Mouse (Mus musculus) stomach, embryonic 15.5 days (tissue): ENCODE results near the gene Stk39. TPM values are rescaled to one million over a fixed set of nuclear protein-coding genes. Genes with fewer than 3 reads are reported as not detected.

Experiments used
- ATAC-seq: fragments of 200-750 bp; cut with Nextera tagmentation; 2 replicates; pipeline ENCODE4 v1.8.0; 2017; ENCODE audit warnings: low read depth, moderate number of reproducible peaks, moderate TSS enrichment; ENCODE audit not compliant: insufficient read depth, low FRiP score
- H3K27ac ChIP-seq: fragments of 300-500 bp; sonication (generic); 2 replicates; pipeline ENCODE4 v1.5.1; 2015; ENCODE audit warnings: mild to moderate bottlenecking, inconsistent platforms
- H3K27me3 ChIP-seq: fragments of 300-500 bp; sonication (generic); replicated peaks from 2 replicates; pipeline ENCODE4 v1.6.1; 2015; ENCODE audit warnings: inconsistent platforms
- H3K36me3 ChIP-seq: fragments of 300-500 bp; sonication (generic); 2 replicates; pipeline ENCODE4 v1.6.1; 2015; ENCODE audit warnings: inconsistent platforms
- H3K4me1 ChIP-seq: fragments of 300-500 bp; sonication (generic); 2 replicates; pipeline ENCODE4 v1.6.1; 2015; ENCODE audit warnings: inconsistent platforms
- H3K4me2 ChIP-seq: fragments of 300-500 bp; sonication (generic); 2 replicates; pipeline ENCODE4 v1.6.1; 2015; ENCODE audit warnings: mild to moderate bottlenecking, inconsistent platforms
- H3K4me3 ChIP-seq: fragments of 300-500 bp; sonication (generic); replicated peaks from 2 replicates; pipeline ENCODE4 v1.5.1; 2015; ENCODE audit warnings: inconsistent platforms
- H3K9ac ChIP-seq: fragments of 300-500 bp; sonication (generic); 2 replicates; pipeline ENCODE4 v1.6.1; 2015; ENCODE audit warnings: inconsistent platforms
- H3K9me3 ChIP-seq: fragments of 300-500 bp; sonication (generic); 2 replicates; pipeline ENCODE4 v1.6.1; 2016; ENCODE audit warnings: inconsistent platforms
- WGBS: fragments of 180-500 bp; shearing (Covaris S2); methylation state at CpG from one replicate; pipeline ENCODE4 v1.1.7; 2015; 5-methylcytosine and 5-hydroxymethylcytosine counted together
- polyA plus RNA-seq: library from polyadenylated mRNA; unstranded; fragments of >200 nt; fragmentation: Nextera tagmentation; extraction: Ambion mirVana; gene quantifications from 2 replicates; pipeline ENCODE4 v1.2.1, GENCODE M21; 2015

The Stk39 gene
- polyA plus RNA-seq, 1 experiment from 2014 or later, result 21.7 TPM

GRCm38 (mm10) chr2:68349593-68350383 lies 122.3 kb downstream of the Stk39 start:
- Histone ChIP-seq H3K9ac (no peak overlapping the region), H3K27me3 (no peaks in the 10 kb centered on the region), H3K36me3 (no peaks in the 10 kb centered on the region; the same call in 1 of the 2 replicates), H3K27ac (no peak overlapping the region), H3K9me3 (no peaks in the 10 kb centered on the region), H3K4me3 (no peak overlapping the region), H3K4me2 (no peak overlapping the region), H3K4me1 (no peaks in the 10 kb centered on the region)
- 52% methylated on average over 24 of the region's 24 CpGs for WGBS
- ATAC-seq, result peak; percentile 24; the same call in 1 of the 2 replicates

- Histone ChIP-seq H3K27ac (no peak overlapping the region), H3K4me3 (no peak overlapping the region), H3K27me3 (no peaks in the 10 kb centered on the region), H3K9me3 (no peaks in the 10 kb centered on the region), H3K4me2 (no peak overlapping the region), H3K36me3 (no peaks in the 10 kb centered on the region; the same call in 1 of the 2 replicates), H3K9ac (no peak overlapping the region), H3K4me1 (no peaks in the 10 kb centered on the region)
- 76% methylated on average over 12 of the region's 12 CpGs for WGBS
- no peak for ATAC-seq
These were observed 123.1 kb downstream of the Stk39 start for GRCm38 (mm10) chr2:68348966-68349365.

- no peak overlapping the region for H3K9ac ChIP-seq
- WGBS, result 55% methylated on average over 8 of the region's 8 CpGs
- ATAC-seq, result no peak
These were observed 125.3 kb downstream of the Stk39 start for GRCm38 (mm10) chr2:68346606-68347237.

GRCm38 (mm10) chr2:68345269-68345668 lies 126.8 kb downstream of the Stk39 start:
- 60% methylated on average over 9 of the region's 9 CpGs for WGBS

More at GRCm38 (mm10) chr2:68346606-68347237, 125.3 kb downstream of the Stk39 start:
- H3K4me2 ChIP-seq, result no peak overlapping the region
- no peak overlapping the region for H3K27ac ChIP-seq
- H3K36me3 ChIP-seq, result no peaks in the 10 kb centered on the region; the same call in 1 of the 2 replicates
- no peaks in the 10 kb centered on the region for H3K4me1 ChIP-seq
- no peak overlapping the region for H3K4me3 ChIP-seq
- H3K27me3 ChIP-seq, result no peaks in the 10 kb centered on the region
- no peaks in the 10 kb centered on the region for H3K9me3 ChIP-seq

GRCm38 (mm10) chr2:68343751-68344150 lies 128.3 kb downstream of the Stk39 start:
- Histone ChIP-seq H3K4me2 (no peak overlapping the region), H3K9me3 (no peaks in the 10 kb centered on the region), H3K36me3 (no peaks in the 10 kb centered on the region; the same call in 1 of the 2 replicates), H3K27ac (no peak overlapping the region), H3K4me3 (no peak overlapping the region), H3K4me1 (no peaks in the 10 kb centered on the region), H3K9ac (no peak overlapping the region), H3K27me3 (no peaks in the 10 kb centered on the region)
- ATAC-seq, result no peak
- WGBS, result 87% methylated on average over 4 of the region's 4 CpGs

More at GRCm38 (mm10) chr2:68345269-68345668, 126.8 kb downstream of the Stk39 start:
- Histone ChIP-seq H3K36me3 (no peaks in the 10 kb centered on the region; the same call in 1 of the 2 replicates), H3K27me3 (no peaks in the 10 kb centered on the region), H3K27ac (no peak overlapping the region), H3K4me1 (no peaks in the 10 kb centered on the region), H3K4me3 (no peak overlapping the region), H3K4me2 (no peak overlapping the region), H3K9ac (no peak overlapping the region), H3K9me3 (no peaks in the 10 kb centered on the region)
- ATAC-seq, result 0 out of 2 replicates have a peak, but pooled peaks have one; percentile 21

GRCm38 (mm10) chr2:68342122-68342646 lies 129.9 kb downstream of the Stk39 start:
- ATAC-seq, result no peak
- Histone ChIP-seq H3K9me3 (no peaks in the 10 kb centered on the region), H3K4me2 (no peak overlapping the region), H3K4me3 (no peak overlapping the region), H3K4me1 (no peaks in the 10 kb centered on the region), H3K27ac (no peak overlapping the region), H3K9ac (no peak overlapping the region), H3K36me3 (no peaks in the 10 kb centered on the region; the same call in 1 of the 2 replicates), H3K27me3 (no peaks in the 10 kb centered on the region)
- 85% methylated on average over 7 of the region's 7 CpGs for WGBS

GRCm38 (mm10) chr2:68336913-68337312 lies 135.2 kb downstream of the Stk39 start:
- no peaks in the 10 kb centered on the region for H3K4me1 ChIP-seq
- WGBS, result 84% methylated on average over 6 of the region's 6 CpGs
- no peaks in the 10 kb centered on the region for H3K27me3 ChIP-seq
- no peak overlapping the region for H3K4me2 ChIP-seq
- no peaks in the 10 kb centered on the region for H3K36me3 ChIP-seq
- H3K27ac ChIP-seq, result no peak overlapping the region
- no peak for ATAC-seq
- no peaks in the 10 kb centered on the region for H3K9me3 ChIP-seq
- no peak overlapping the region for H3K4me3 ChIP-seq
- H3K9ac ChIP-seq, result no peak overlapping the region

GRCm38 (mm10) chr2:68334945-68335344 lies 137.1 kb downstream of the Stk39 start:
- Histone ChIP-seq H3K27ac (no peak overlapping the region), H3K4me1 (no peaks in the 10 kb centered on the region), H3K27me3 (no peaks in the 10 kb centered on the region), H3K4me3 (no peak overlapping the region), H3K9ac (no peak overlapping the region), H3K4me2 (no peak overlapping the region), H3K36me3 (no peaks in the 10 kb centered on the region), H3K9me3 (no peaks in the 10 kb centered on the region)
- no peak for ATAC-seq
- 82% methylated on average over 5 of the region's 5 CpGs for WGBS

- Histone ChIP-seq H3K4me2 (no peak overlapping the region), H3K4me1 (no peaks in the 10 kb centered on the region), H3K9ac (no peak overlapping the region), H3K27me3 (no peaks in the 10 kb centered on the region), H3K4me3 (no peak overlapping the region), H3K27ac (no peak overlapping the region), H3K9me3 (no peaks in the 10 kb centered on the region), H3K36me3 (no peaks in the 10 kb centered on the region)
- ATAC-seq, result no peak
- WGBS, result 64% methylated on average over 5 of the region's 5 CpGs
These were observed 146.8 kb downstream of the Stk39 start for GRCm38 (mm10) chr2:68325306-68325705.

- no peaks in the 10 kb centered on the region for H3K27me3 ChIP-seq
- no peaks in the 10 kb centered on the region for H3K9me3 ChIP-seq
- no peak overlapping the region for H3K4me2 ChIP-seq
- H3K9ac ChIP-seq, result no peak overlapping the region
- WGBS, result 85% methylated on average over 5 of the region's 5 CpGs
- no peak overlapping the region for H3K27ac ChIP-seq
- no peaks in the 10 kb centered on the region for H3K4me1 ChIP-seq
- H3K36me3 ChIP-seq, result no peaks in the 10 kb centered on the region
- no peak overlapping the region for H3K4me3 ChIP-seq
- no peak for ATAC-seq
These were observed 150.8 kb downstream of the Stk39 start for GRCm38 (mm10) chr2:68321230-68321629.

GRCm38 (mm10) chr2:68320670-68321069 lies 151.4 kb downstream of the Stk39 start:
- 59% methylated on average over 10 of the region's 10 CpGs for WGBS
- Histone ChIP-seq H3K27ac (no peak overlapping the region), H3K9ac (no peak overlapping the region), H3K4me1 (no peaks in the 10 kb centered on the region), H3K4me3 (no peak overlapping the region), H3K4me2 (no peak overlapping the region), H3K36me3 (no peaks in the 10 kb centered on the region), H3K27me3 (no peaks in the 10 kb centered on the region), H3K9me3 (no peaks in the 10 kb centered on the region)
- no peak for ATAC-seq

- no peak for ATAC-seq
- Histone ChIP-seq H3K36me3 (no peaks in the 10 kb centered on the region), H3K9ac (no peak overlapping the region), H3K9me3 (no peaks in the 10 kb centered on the region), H3K27me3 (no peaks in the 10 kb centered on the region), H3K4me2 (no peak overlapping the region), H3K27ac (no peak overlapping the region), H3K4me1 (no peaks in the 10 kb centered on the region), H3K4me3 (no peak overlapping the region)
- 76% methylated on average over 5 of the region's 5 CpGs for WGBS
These were observed 153.6 kb downstream of the Stk39 start for GRCm38 (mm10) chr2:68318452-68318851.
